Mouse (Mus musculus) granulocyte monocyte progenitor cell, adult 5-6 weeks (primary cell): ENCODE measurements around the gene Slc4a7. TPM values are rescaled to one million over a fixed set of nuclear protein-coding genes. Genes with fewer than 3 reads are reported as not detected.
A peak's percentile ranks its signal among the peaks of the same experiment; 100 is the strongest.

ENCODE experiments used
- ATAC-seq: replicated peaks from 2 replicates; pipeline ENCODE4 v1.8.0; 2016; ENCODE audit warnings: mild to moderate bottlenecking, moderate TSS enrichment, inconsistent platforms; ENCODE audit not compliant: poor library complexity, severe bottlenecking
- total RNA-seq, 2 experiments: library from RNA; stranded (forward) in 1 of 2; stranded (reverse) in 1 of 2; fragments of 200-712, 200-1000 nt in 1 of 2; fragments of >200 nt in 1 of 2; fragmentation: Nextera tagmentation in 1 of 2; gene quantifications; 2 replicates each; pipeline ENCODE4 v1.2.3; 2014 to 2017

Slc4a7 gene
- total RNA-seq (2014; fragmentation: Nextera tagmentation) (23.8 and 34.5 TPM in 2 replicates), total RNA-seq (2017) (30.9 and 40.2 TPM in 2 replicates)

- ATAC-seq = no peak
Measured at GRCm38 (mm10) chr14:14701710-14702329, at the start of gene Slc4a7. Gene Slc4a7, plus strand, starts transcription at chr14:14702279.

GRCm38 (mm10) chr14:14670597-14670996, 31.5 kb upstream of the Slc4a7 start:
- ATAC-seq = no peak

DNA sequence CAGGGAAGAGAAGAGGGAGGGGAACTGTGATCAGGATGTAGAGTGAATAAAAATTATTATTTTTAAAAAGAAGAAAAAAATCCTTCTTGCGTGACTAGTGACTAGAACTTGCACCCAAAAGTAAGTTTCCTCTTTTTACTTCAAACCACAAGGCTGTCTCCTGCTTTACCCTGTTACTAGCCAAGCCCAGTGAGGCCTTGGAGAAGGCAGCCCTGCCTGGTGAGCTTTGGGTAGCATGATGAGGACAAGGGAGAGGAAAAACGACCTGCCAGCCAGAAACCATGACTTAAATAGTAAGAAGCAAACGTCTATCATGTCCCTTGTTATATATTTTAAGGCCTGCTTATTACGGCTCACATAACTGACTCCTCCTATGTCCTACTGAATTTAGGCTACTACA, 20.5 kb upstream of the Slc4a7 start:
- peak; percentile 48 for ATAC-seq

DNA sequence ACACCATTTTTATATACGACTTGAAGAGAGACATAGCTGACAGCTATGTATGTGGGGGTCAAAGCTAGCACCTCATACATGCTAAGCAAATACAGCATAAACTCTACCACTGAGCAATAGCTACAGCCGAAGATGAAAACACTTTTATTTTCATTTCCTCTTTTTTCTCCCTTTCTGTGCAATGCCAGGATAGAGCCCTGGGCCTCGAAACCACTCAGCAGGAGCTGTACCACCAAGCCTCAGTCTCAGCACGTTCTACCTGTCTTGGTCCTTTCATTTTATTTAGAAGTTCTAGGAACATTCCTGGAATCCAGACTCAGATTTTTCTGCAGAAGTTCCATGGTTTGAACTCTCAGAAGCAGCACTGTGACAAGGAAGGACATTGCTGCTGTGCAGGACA, 17.3 kb upstream of the Slc4a7 start:
- peak; percentile 82 for ATAC-seq

- ATAC-seq = peak; percentile 79
Measured at GRCm38 (mm10) chr14:14686101-14686551, 16.0 kb upstream of the Slc4a7 start.

GRCm38 (mm10) chr14:14687258-14687890, 14.7 kb upstream of the Slc4a7 start:
- ATAC-seq = no peak

GRCm38 (mm10) chr14:14702399-14703345, 593 bp downstream of the Slc4a7 start:
- ATAC-seq = peak; percentile 93

DNA sequence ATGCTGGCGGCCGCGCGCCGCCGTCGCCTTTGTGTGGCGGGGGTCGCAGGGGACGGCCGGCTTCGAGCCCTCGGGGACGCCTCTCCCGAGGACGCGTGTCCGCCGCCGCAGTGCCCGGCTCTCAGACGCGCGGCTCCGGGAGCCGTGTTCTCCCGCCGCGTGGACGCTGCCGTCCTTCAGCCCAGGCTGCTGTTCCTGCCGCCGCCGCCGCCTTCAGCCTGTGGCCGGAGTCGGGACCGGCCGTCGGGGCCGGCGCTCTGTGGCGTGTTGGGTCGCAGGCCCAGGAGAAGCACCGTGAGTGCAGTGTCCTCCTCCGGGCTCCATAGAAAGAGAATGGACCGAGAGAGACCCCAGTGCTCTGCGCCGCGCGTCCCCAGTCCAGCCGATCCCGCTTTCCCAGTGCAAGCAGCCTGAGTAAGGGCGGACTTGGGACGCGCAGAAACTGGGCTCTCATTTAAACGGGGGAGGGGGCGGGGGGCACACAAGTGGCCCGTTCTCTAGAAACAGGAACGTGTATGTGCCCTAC, 1.3 kb downstream of the Slc4a7 start:
- peak; percentile 29 for ATAC-seq

GRCm38 (mm10) chr14:14704651-14705050, 2.6 kb downstream of the Slc4a7 start:
- no peak for ATAC-seq

DNA sequence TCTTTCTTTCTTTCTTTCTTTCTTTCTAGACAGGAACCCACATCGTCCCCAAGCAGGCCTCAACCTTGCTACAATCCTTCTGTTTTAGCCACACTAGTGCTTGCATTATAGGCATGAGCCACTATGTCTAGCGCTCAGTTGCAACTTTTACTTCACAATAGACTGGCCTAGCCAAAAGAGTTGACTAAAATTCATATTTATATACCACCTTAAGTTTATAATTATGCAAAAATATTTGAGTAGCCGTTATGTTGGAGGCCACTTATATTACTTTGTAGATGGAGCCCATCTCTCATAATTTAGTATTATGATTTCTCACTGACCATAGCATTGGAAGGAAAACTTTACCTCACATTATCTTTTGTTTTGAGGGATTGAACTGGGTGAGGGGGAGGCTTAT, 3.0 kb downstream of the Slc4a7 start:
- ATAC-seq = no peak

DNA sequence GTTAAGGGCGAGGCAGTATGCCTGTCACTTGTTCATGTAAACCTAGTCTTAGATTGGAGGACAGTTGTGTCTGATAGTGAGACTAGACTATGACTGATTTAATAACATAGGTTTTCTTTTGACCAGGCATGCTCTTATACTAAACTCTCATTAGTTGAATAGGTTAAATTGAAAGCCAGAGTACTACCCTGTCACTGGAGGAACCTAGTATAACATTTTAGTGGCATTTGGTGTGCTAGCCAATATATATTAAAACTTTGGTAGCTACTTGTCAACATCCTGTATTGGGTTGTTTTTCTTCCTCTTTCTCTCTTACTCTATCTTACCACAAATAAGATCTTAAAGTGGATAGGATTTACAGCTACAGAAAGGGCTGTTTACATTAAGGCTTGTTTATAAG, 4.3 kb downstream of the Slc4a7 start:
- ATAC-seq = peak; percentile 18

- no peak for ATAC-seq
Measured at GRCm38 (mm10) chr14:14707061-14707460, 5.0 kb downstream of the Slc4a7 start.

- ATAC-seq = no peak
Measured at GRCm38 (mm10) chr14:14709021-14709420, 6.9 kb downstream of the Slc4a7 start.

DNA sequence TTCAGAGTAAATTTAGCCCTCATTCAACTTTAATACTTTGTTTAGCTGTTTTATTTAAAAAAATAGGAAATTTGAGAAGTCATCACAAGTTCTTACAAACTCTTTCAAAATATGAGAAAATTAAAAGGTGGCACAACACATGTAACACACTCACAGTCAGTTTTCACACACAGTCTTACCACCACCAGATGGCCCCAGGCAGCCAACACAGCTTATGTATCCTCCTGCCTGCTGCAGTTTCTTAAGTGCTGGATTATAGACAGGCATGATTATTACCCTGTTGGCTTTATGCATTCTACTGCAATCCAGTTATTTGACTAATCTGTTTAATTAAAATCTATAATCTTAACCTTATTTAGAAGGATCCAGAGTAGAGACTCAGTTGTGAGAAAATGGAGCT, 12.1 kb downstream of the Slc4a7 start:
- ATAC-seq = peak; percentile 33; the same call in 1 of the 2 replicates

GRCm38 (mm10) chr14:14715794-14716193, 13.7 kb downstream of the Slc4a7 start:
- peak; percentile 33; the same call in 1 of the 2 replicates for ATAC-seq

DNA sequence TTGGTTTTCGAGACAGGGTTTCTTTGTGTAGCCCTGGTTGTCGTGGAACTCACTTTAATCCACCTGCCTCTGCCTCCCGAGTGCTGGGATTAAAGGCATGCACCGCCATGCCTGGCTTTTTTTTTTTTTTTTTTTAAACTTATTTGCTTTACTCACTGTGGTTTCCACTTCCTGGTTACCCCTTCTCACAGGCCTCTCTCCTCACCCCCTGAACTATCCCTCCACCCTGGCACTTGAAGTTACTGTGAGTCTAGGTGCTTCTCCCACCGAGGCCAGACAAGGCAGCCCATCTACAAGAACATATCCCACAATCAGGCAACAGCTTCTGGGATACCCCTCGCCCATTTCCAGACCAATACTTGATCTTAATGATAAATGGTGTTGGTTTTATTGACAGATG, 14.8 kb downstream of the Slc4a7 start:
- peak; percentile 77 for ATAC-seq

- no peak for ATAC-seq
Measured at GRCm38 (mm10) chr14:14718556-14718955, 16.5 kb downstream of the Slc4a7 start.

- no peak for ATAC-seq
Measured at GRCm38 (mm10) chr14:14781169-14781568, 79.1 kb downstream of the Slc4a7 start.

GRCm38 (mm10) chr14:14784223-14784622, 82.1 kb downstream of the Slc4a7 start:
- ATAC-seq = no peak

DNA sequence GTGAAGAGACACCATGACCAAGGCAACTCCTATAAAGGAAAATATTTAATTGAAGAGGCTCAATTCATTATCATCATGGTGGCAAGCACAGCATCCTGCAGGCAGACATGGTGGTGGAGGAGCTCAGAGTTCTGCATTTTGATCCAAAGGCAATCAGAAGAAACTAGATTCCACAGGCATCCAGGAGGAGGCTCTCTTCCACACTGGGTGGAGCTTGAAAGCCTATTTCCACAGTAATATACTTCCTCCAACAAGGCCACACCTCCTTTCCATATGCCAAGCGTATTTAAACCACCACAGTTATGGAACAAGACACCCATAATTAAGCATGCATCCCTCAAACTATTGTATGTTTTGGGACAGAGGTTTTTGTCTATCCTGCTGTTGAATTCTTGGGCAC, 84.9 kb downstream of the Slc4a7 start:
- ATAC-seq = peak; percentile 56
